Mouse (Mus musculus) activated CD4-positive, CD25-positive, alpha-beta regulatory T cell, adult 4 months (primary cell): Measurements from ENCODE around the gene Atxn10. TPM values are rescaled to one million over a fixed set of nuclear protein-coding genes. Genes with fewer than 3 reads are reported as not detected.

ENCODE experiments used
- ATAC-seq: one replicate; pipeline ENCODE4 v1.8.0; 2017
- polyA plus RNA-seq, 2 experiments: library from polyadenylated mRNA; unstranded; fragments of 100-300 nt; shearing (Covaris generic); gene quantifications; one replicate each; pipeline ENCODE4 v1.2.1; 2017

Atxn10 gene
- polyA plus RNA-seq, 2 experiments from 2014 or later = 119 to 138 TPM

DNA sequence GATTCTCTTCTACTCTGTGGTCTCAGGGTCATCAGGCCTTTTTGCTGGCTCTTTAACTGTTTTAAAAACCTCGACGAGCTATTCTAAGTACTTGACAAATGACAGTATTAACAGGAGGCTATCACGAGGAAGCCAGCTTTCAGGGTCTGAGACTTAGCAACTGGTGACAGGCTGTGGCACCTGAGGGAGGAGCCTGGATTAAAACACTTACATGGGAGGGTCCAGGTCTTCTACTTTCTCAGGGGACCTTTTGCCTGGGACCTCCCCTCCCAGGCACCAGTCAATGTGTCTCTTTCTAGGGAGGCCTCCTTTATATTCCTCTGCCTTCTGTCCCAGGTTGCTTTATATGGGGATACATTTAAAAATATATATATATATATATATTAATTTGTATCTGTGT lies 1.8 kb upstream of the Atxn10 start:
- no peak for ATAC-seq

DNA sequence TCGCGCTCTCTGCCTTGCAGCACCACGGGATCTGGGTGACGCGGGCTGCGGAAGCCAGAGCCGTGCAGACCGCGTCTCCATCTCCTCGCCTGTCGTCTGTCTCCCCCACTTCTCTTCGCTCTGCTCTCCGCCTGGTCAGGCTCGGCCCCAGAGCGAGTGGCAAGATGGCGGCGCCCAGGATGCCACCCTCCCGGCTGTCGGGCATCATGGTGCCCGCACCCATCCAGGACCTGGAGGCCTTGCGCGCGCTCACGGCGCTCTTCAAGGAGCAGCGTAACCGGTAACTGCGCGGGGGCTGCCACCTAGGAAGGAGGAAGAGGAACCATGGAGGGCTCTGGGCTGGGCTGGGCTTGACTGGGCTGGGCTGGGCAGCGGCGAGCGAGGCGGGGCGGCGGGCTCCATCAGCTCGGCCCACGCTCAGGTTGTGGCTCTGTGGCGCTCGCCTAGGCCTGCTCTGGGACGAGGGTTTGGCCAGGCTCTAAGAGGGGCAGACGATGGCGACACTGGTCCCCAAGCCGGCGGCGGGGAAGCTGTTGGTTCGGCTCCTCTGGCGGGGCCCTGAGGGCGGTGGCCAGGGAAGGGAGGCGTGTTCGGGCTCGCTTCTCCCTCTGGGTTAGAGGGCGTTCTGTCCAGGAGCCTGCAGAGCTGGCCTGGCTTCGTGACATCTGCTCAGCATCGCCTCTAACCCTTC lies 401 bp downstream of the Atxn10 start:
- ATAC-seq = peak; percentile 87

GRCm38 (mm10) chr15:85337219-85337618 lies 1.2 kb downstream of the Atxn10 start:
- no peak for ATAC-seq

GRCm38 (mm10) chr15:85337979-85338378 lies 1.9 kb downstream of the Atxn10 start:
- ATAC-seq = no peak

- no peak for ATAC-seq
Observed at GRCm38 (mm10) chr15:85342246-85342645, 6.2 kb downstream of the Atxn10 start.

- no peak for ATAC-seq
Observed at GRCm38 (mm10) chr15:85344673-85345072, 8.6 kb downstream of the Atxn10 start.

- peak; percentile 28 for ATAC-seq
Observed at GRCm38 (mm10) chr15:85347058-85347700, 11.1 kb downstream of the Atxn10 start.

DNA sequence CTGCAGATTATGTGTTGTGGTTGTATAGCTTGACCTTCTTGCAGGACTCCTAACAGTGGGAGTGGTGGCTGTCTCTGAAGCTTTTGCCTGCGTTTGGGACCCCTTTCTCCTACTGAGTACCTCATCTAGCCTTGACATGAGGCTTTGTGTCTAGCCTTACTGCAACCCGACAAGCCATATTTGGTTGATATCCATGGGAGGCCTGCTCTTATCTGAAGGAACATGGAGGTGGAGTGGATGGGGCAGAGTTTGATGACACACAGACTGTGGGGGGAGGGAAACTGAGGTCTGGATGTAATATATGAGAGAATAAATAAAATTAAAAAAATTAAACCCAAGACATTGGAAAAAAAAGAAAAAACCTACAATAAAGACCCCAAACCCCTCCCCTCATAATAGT lies 14.1 kb downstream of the Atxn10 start:
- no peak for ATAC-seq

GRCm38 (mm10) chr15:85354060-85354459 lies 18.0 kb downstream of the Atxn10 start:
- no peak for ATAC-seq

DNA sequence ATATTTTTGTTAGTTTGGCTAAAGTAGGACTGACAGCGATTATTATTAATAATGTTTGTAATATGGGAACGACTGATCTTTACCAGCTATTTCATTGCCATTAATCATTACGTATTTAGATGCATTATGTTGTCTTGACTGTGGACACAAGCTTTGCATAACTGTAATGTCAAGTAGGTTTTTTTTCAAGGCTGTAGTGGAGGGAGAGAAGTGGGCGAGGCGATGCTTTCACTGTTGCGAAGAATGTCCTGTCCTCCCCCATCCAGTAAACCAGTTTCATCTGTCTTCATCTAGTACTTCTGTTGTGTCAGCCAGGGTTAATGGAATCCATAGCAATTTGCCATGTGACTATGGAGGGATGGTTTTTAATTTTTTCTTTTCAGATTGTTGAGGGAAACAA lies 20.1 kb downstream of the Atxn10 start:
- ATAC-seq = no peak

DNA sequence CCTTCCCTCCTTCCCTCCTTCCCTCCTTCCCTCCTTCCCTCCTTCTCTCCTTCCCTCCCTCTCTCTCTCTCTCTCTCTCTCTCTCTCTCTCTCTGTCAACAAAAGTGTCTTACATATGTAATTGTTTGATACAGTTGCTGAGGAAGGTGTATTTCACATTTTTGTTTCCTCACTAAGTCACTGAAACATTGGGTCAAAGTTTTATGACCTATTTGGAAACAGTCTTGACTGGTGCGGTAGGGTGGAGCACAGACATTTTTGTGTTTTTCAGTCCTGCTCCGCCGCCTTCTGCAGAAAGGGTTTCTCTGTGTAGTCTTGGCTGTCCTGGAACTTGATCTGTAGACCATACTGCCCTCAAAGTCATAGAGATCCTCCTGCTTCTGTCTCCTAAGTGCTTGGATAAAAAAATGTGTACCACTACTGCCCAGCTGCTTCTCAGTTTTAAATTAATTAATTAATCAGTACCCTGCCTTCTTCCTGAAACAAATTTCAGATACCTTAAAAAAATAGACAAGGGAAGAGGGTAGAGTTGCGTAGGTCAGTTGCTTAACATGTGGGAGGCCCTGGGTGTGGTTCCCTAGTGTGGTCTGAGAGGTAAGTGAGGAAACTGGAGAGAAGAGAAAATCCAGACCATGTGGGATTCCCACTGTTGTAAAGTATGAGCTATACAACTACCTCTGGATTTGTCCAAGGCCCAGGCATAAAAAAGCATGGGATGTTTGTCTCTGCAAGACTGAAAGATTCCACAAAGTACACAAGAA lies 21.6 kb downstream of the Atxn10 start:
- ATAC-seq = no peak

GRCm38 (mm10) chr15:85359483-85359882 lies 23.4 kb downstream of the Atxn10 start:
- ATAC-seq = no peak

GRCm38 (mm10) chr15:85359901-85360300 lies 23.9 kb downstream of the Atxn10 start:
- ATAC-seq = no peak

DNA sequence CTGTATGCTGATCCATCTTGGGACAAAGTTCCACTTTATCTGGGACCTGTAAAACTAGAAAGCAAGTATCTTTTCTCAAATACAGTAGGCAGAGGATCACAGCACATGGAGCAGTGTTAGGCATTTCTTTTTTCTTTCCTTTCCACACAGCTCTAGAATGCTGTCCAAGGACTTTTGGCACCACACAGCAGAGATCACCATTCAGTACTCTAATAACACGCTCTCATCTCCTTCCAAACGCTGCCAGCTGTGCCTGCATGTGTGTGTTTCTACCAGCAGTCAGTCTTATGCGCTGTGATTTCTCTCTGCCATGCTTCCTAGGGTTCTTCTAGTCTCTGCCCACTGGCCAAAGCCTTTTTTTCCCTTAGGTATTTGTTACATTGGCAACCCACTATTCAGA lies 28.3 kb downstream of the Atxn10 start:
- no peak for ATAC-seq

DNA sequence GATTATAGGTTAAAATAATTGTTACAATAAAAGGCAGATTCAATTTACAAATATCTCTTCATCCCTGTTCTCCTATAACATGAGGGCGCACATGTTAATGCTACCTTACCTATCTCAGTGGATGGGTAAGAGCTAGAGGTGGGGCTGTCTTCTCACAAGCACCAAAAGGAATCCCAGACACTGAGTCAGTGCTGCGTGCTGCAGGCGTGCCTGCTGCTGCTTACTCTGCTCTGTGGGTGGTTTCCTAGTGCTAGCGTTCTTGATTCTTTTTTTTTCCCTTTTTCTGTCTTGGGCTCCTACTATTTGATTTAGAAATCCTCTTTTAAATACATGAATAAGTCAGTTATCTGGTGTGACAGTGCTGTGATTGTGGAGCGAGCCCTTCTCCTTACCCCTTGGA lies 30.9 kb downstream of the Atxn10 start:
- ATAC-seq = no peak

DNA sequence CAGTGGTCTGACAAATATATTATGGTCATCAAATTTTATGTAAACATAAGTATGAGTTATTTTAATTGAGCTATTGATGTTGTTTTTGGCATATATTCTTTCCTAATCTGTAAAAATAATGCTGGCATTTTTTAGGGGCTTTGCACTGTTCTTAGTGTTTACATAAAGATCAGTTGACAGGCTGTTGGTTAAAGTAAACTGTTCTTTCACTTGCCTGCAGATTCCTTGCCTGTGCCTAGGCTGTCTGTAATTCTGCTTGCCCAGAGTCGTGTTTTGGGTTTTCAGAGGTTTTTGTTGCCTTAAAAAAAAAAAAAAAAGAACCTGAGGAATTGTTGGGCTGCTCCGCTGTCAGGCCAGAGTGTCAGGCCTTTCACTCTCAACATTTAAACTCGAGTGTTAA lies 33.7 kb downstream of the Atxn10 start:
- no peak for ATAC-seq

DNA sequence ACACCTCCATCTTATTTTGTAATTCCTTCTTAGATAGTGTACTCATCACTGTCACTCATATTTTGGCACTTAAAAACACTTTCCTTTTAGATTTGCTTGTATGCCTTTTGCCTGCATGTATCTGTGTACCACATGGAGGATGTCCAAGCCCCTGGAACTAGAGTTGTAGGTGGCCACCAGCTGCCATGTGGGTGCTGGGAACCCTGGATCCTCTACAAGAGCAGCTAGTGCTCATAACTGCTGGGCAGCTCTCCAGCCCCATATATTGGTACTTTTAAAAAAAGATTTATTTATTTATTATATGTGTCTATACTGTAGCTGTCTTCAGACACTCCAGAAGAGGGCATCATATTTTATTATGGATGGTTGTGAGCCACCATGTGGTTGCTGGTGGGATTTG lies 37.1 kb downstream of the Atxn10 start:
- no peak for ATAC-seq

DNA sequence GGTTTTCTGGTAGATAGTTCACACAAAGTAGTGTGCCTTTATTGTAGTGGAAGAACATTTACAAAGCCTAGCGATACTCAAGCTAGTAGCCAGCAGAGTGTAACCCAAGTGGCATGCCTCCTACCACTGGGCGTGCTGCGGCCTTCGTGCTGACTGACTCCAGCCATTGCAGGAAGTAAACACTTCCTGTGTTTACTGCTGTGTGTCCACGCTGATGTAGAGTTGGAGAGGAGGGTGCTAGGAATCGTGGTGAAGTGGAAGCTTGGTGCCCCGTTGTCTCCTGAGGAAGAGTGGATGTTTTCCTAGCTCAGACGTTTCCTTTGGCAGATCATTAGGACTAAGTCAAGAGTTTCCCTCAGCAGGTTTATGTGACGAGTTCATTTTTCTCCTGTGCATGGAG lies 47.4 kb downstream of the Atxn10 start:
- no peak for ATAC-seq

DNA sequence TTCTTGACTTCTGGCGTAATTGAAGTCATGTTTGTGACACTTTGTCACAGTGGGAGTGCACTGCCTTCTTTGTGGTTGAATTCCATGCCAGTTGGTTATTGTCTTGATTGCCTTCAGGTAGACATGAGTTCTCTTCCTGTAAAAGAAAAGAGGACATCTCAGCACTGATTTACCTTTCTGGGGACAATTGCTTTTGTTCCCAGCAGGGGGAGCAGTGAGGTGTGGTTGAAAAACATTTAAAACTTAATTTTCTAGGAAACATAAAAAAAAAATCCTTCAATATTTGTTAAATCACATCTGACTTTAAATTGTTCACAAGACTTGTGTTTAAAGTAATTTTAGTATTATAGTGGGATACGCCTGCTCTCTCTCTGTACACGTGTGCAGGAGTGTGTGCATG lies 52.7 kb downstream of the Atxn10 start:
- no peak for ATAC-seq

DNA sequence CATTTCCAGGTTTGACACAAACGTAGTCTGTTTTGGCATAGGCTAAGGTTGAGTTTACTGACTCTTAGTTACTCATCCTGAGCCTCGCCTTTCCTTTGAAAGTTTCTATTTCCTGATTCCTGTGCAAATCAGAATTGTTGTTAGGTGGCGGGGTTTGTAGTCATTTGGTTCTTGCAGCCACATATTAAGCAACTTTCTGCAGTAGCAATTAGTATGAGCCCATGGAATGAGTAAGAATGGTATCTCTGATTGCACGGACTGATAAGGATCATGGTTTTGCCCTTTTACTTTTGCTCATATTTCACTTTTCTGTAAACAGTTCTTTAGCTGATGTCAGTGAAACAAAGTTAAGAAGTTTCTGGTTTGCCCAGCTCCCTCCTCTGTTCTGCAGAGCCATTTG lies 53.9 kb downstream of the Atxn10 start:
- ATAC-seq = peak; percentile 43

GRCm38 (mm10) chr15:85395360-85395759 lies 59.3 kb downstream of the Atxn10 start:
- ATAC-seq = no peak

GRCm38 (mm10) chr15:85401926-85402325 lies 65.9 kb downstream of the Atxn10 start:
- no peak for ATAC-seq

- no peak for ATAC-seq
Observed at GRCm38 (mm10) chr15:85403256-85403731, 67.2 kb downstream of the Atxn10 start.

- no peak for ATAC-seq
Observed at GRCm38 (mm10) chr15:85404739-85405138, 68.7 kb downstream of the Atxn10 start.
